Mouse (Mus musculus): ENCODE measurements around the gene Fbxw11.
"Not testable (repeated sequence)": the region's sequence is repeated elsewhere in the genome, so short reads cannot be mapped to it uniquely, and the experiment has no call there.

Fbxw11 gene

GRCm38 (mm10) chr11:32642249-32642876, at the start of gene Fbxw11:
TSS of gene Fbxw11 (plus strand) at chr11:32642724.
- peak; percentile 92 to 93 for DNase-seq (ENCODE audit: low spot score in 2 of 2)

- no peak for DNase-seq (ENCODE audit: low spot score in 2 of 2)
Observed at GRCm38 (mm10) chr11:32593081-32593480, 49.4 kb upstream of the Fbxw11 start.

GRCm38 (mm10) chr11:32594122-32594521, 48.4 kb upstream of the Fbxw11 start:
- DNase-seq (ENCODE audit: low spot score in 2 of 2): no peak

- no peak for DNase-seq (ENCODE audit: low spot score in 2 of 2)
Observed at GRCm38 (mm10) chr11:32600371-32600770, 42.2 kb upstream of the Fbxw11 start.

- DNase-seq (ENCODE audit: low spot score in 2 of 2): no peak
Observed at GRCm38 (mm10) chr11:32601528-32602323, 40.8 kb upstream of the Fbxw11 start.

GRCm38 (mm10) chr11:32604663-32605062, 37.9 kb upstream of the Fbxw11 start:
- DNase-seq (ENCODE audit: low spot score in 2 of 2): no peak

- no peak for DNase-seq (ENCODE audit: low spot score in 2 of 2)
Observed at GRCm38 (mm10) chr11:32605131-32605860, 37.2 kb upstream of the Fbxw11 start.

- no peak for DNase-seq (ENCODE audit: low spot score in 2 of 2)
Observed at GRCm38 (mm10) chr11:32605907-32606306, 36.6 kb upstream of the Fbxw11 start.

- no peak for DNase-seq (ENCODE audit: low spot score in 2 of 2)
Observed at GRCm38 (mm10) chr11:32607319-32607718, 35.2 kb upstream of the Fbxw11 start.

- DNase-seq (ENCODE audit: low spot score in 2 of 2): no peak
Observed at GRCm38 (mm10) chr11:32610616-32611015, 31.9 kb upstream of the Fbxw11 start.

GRCm38 (mm10) chr11:32612304-32612703, 30.2 kb upstream of the Fbxw11 start:
- DNase-seq (ENCODE audit: low spot score in 2 of 2): no peak

- DNase-seq (ENCODE audit: low spot score in 2 of 2): no peak
Observed at GRCm38 (mm10) chr11:32614463-32614862, 28.1 kb upstream of the Fbxw11 start.

- DNase-seq (ENCODE audit: low spot score in 2 of 2): no peak
Observed at GRCm38 (mm10) chr11:32615561-32615960, 27.0 kb upstream of the Fbxw11 start.

- no peak for DNase-seq (ENCODE audit: low spot score in 2 of 2)
Observed at GRCm38 (mm10) chr11:32616091-32616490, 26.4 kb upstream of the Fbxw11 start.

GRCm38 (mm10) chr11:32618036-32618435, 24.5 kb upstream of the Fbxw11 start:
- no peak for DNase-seq (ENCODE audit: low spot score in 2 of 2)

GRCm38 (mm10) chr11:32618641-32619040, 23.9 kb upstream of the Fbxw11 start:
- DNase-seq (ENCODE audit: low spot score in 2 of 2): not testable (repeated sequence)

- DNase-seq (ENCODE audit: low spot score in 2 of 2): peak; percentile 40 to 61
Observed at GRCm38 (mm10) chr11:32619257-32619816, 23.2 kb upstream of the Fbxw11 start.

GRCm38 (mm10) chr11:32619866-32620456, 22.6 kb upstream of the Fbxw11 start:
- no peak for DNase-seq (ENCODE audit: low spot score in 2 of 2)

GRCm38 (mm10) chr11:32621831-32622478, 20.6 kb upstream of the Fbxw11 start:
- no peak for DNase-seq (ENCODE audit: low spot score in 2 of 2)

- DNase-seq (ENCODE audit: low spot score in 2 of 2): no peak
Observed at GRCm38 (mm10) chr11:32622479-32623190, 19.9 kb upstream of the Fbxw11 start.

- DNase-seq (ENCODE audit: low spot score in 2 of 2): no peak
Observed at GRCm38 (mm10) chr11:32623236-32623635, 19.3 kb upstream of the Fbxw11 start.
